Mouse (Mus musculus): ENCODE measurements at regions not wholly inside any gene's neighbourhood (a gene's known extent, or its start where the extent isn't known, plus 50 kb on each side); places are given as distances from the start of the nearest gene placed in this dataset.
A peak's percentile ranks its signal among the peaks of the same experiment; 100 is the strongest.

- ATAC-seq (ENCODE audit: low read depth), result no peak; the same call in 1 of the 2 replicates
Measured at GRCm38 (mm10) chr17:45949141-45949540, 83.0 kb downstream of the Vegfa start.

GRCm38 (mm10) chr17:45948314-45948935 lies 83.7 kb downstream of the Vegfa start:
- no peaks in the 10 kb centered on the region for H3K27me3 ChIP-seq (ENCODE audit: control insufficient read depth, insufficient read depth, low read depth, low read length)
- no peak overlapping the region for H3K27ac ChIP-seq (ENCODE audit: low read length)
- no peaks in the 10 kb centered on the region for H3K36me3 ChIP-seq (ENCODE audit: control insufficient read depth, insufficient read depth, low read length)
- H3K4me3 ChIP-seq (ENCODE audit: low read length), result no peak overlapping the region
- 40% methylated on average over 5 of the region's 5 CpGs for WGBS
- ATAC-seq (ENCODE audit: low read depth), result no peak
- H3K4me1 ChIP-seq (replicated peaks; ENCODE audit: control insufficient read depth, insufficient read depth, low read length), result peaks cover 25% of the 10 kb centered on the region
- H3K9me3 ChIP-seq (ENCODE audit: control insufficient read depth, low read length), result no peaks in the 10 kb centered on the region
- H3K9ac ChIP-seq (ENCODE audit: low read length), result no peak overlapping the region
- H3K4me2 ChIP-seq (ENCODE audit: low read depth, low read length), result no peak overlapping the region

More at GRCm38 (mm10) chr17:45949141-45949540, 83.0 kb downstream of the Vegfa start:
- H3K4me2 ChIP-seq (ENCODE audit: low read depth, low read length), result no peak overlapping the region
- no peak overlapping the region for H3K27ac ChIP-seq (ENCODE audit: low read length)
- no peaks in the 10 kb centered on the region for H3K9me3 ChIP-seq (ENCODE audit: control insufficient read depth, low read length)
- H3K4me3 ChIP-seq (ENCODE audit: low read length), result no peak overlapping the region
- H3K36me3 ChIP-seq (ENCODE audit: control insufficient read depth, insufficient read depth, low read length), result no peaks in the 10 kb centered on the region
- 60% methylated on average over 6 of the region's 6 CpGs for WGBS
- H3K4me1 ChIP-seq (replicated peaks; ENCODE audit: control insufficient read depth, insufficient read depth, low read length), result peaks cover 18% of the 10 kb centered on the region
- H3K27me3 ChIP-seq (ENCODE audit: control insufficient read depth, insufficient read depth, low read depth, low read length), result no peaks in the 10 kb centered on the region
- H3K9ac ChIP-seq (ENCODE audit: low read length), result no peak overlapping the region

GRCm38 (mm10) chr17:45945005-45945404 lies 87.2 kb downstream of the Vegfa start:
- peak; percentile 63 for ATAC-seq (ENCODE audit: low read depth)
- H3K36me3 ChIP-seq (ENCODE audit: control insufficient read depth, insufficient read depth, low read length), result no peaks in the 10 kb centered on the region
- no peak overlapping the region for H3K27ac ChIP-seq (ENCODE audit: low read length)
- H3K9me3 ChIP-seq (ENCODE audit: control insufficient read depth, low read length), result no peaks in the 10 kb centered on the region
- H3K4me2 ChIP-seq (ENCODE audit: low read depth, low read length), result no peak overlapping the region
- no peak overlapping the region for H3K4me3 ChIP-seq (ENCODE audit: low read length)
- 53% methylated on average over 3 of the region's 3 CpGs for WGBS
- H3K27me3 ChIP-seq (ENCODE audit: control insufficient read depth, insufficient read depth, low read depth, low read length), result no peaks in the 10 kb centered on the region
- peaks cover 30% of the 10 kb centered on the region for H3K4me1 ChIP-seq (replicated peaks; ENCODE audit: control insufficient read depth, insufficient read depth, low read length)
- no peak overlapping the region for H3K9ac ChIP-seq (ENCODE audit: low read length)

DNA sequence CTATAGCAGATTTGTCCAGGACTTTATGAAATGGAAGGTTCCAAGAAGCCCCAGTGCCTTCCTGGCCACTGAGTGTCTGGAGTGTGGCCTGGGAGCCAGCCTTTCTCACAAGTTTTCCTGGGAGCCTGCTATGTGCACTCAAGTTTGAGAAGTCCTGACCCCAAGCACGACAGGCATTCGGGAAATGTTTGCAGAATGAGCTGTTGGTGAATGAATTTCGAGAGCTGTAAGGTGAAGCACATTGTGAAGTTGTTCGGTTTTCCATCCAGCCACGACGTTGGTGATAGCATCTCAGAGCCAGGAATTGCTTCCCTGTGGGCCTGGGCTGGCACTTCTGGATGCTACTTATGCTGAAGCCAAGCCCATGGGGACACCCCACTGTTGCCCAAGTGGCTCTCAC lies 88.9 kb downstream of the Vegfa start:
- Histone ChIP-seq H3K4me3 (ENCODE audit: low read length) (no peak overlapping the region), H3K4me2 (ENCODE audit: low read depth, low read length) (no peak overlapping the region), H3K27me3 (ENCODE audit: control insufficient read depth, insufficient read depth, low read depth, low read length) (no peaks in the 10 kb centered on the region), H3K9ac (ENCODE audit: low read length) (no peak overlapping the region), H3K27ac (ENCODE audit: low read length) (peak overlapping the region; percentile 85), H3K4me1 (replicated peaks; ENCODE audit: control insufficient read depth, insufficient read depth, low read length) (peaks cover 25% of the 10 kb centered on the region), H3K36me3 (ENCODE audit: control insufficient read depth, insufficient read depth, low read length) (no peaks in the 10 kb centered on the region), H3K9me3 (ENCODE audit: control insufficient read depth, low read length) (no peaks in the 10 kb centered on the region)
- 22% methylated on average over 6 of the region's 6 CpGs for WGBS
- peak; percentile 64 for ATAC-seq (ENCODE audit: low read depth)

DNA sequence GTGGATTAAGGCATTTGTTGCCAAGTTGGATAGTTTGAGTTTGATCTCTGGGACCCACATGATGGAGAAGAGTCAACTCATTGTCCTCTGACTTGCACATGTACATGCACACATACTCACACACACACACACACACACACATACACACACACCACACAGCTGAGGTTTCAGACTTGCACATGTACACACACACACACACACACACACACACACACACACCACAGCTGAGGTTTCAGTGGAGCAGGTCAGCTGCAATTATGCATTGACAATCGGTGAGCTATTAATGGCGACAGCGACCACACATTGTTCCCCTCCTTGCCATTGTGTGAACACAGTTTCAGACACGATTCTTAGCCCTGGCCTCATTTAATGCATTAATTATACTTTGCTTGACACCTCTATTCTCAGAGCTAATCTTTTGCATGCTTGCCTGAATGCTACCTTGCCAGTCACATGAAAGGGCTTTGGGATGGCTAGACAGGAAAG lies 90.2 kb downstream of the Vegfa start:
- no peak overlapping the region for H3K4me3 ChIP-seq (ENCODE audit: low read length)
- H3K9ac ChIP-seq (ENCODE audit: low read length), result no peak overlapping the region
- no peaks in the 10 kb centered on the region for H3K36me3 ChIP-seq (ENCODE audit: control insufficient read depth, insufficient read depth, low read length)
- no peaks in the 10 kb centered on the region for H3K27me3 ChIP-seq (ENCODE audit: control insufficient read depth, insufficient read depth, low read depth, low read length)
- no peaks in the 10 kb centered on the region for H3K9me3 ChIP-seq (ENCODE audit: control insufficient read depth, low read length)
- 66% methylated on average over 4 of the region's 4 CpGs for WGBS
- peaks cover 24% of the 10 kb centered on the region for H3K4me1 ChIP-seq (replicated peaks; ENCODE audit: control insufficient read depth, insufficient read depth, low read length)
- ATAC-seq (ENCODE audit: low read depth), result no peak
- H3K27ac ChIP-seq (ENCODE audit: low read length), result no peak overlapping the region
- no peak overlapping the region for H3K4me2 ChIP-seq (ENCODE audit: low read depth, low read length)

DNA sequence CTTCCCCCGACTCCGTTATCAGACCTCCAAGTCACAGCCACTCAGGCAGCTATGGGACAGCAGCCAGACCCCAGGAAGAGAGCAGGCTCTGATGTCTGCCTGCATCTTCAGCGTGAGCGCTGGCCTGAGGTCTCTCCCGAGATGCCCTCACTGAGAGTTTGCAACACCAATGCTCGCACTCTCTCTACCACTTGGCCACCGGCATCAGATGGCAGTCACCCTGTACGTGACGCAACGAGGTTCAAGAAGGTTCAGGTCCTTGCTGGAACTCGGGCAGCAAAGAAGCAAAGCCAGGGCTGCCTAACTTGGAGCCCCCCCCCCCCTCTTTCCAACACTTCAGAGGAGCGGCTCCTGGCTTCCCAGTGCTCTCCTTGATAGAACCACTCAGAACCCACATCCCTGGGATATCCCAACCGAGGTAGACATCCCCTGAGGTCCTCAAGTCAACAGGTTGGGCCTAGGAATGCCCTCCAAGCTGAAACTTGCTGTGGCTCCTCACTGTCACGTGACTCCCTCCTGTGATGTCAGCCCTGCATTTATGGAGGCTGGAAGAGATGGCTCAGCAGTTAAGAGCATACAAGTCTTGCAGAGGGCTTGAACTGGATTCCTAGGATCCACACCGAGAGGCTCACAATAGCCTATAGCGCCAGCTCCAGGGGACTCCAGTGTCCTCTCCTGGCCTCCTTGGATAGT lies 91.9 kb downstream of the Vegfa start:
- Histone ChIP-seq H3K27me3 (ENCODE audit: control insufficient read depth, insufficient read depth, low read depth, low read length) (no peaks in the 10 kb centered on the region), H3K9me3 (ENCODE audit: control insufficient read depth, low read length) (no peaks in the 10 kb centered on the region), H3K4me1 (replicated peaks; ENCODE audit: control insufficient read depth, insufficient read depth, low read length) (peaks cover 24% of the 10 kb centered on the region), H3K9ac (ENCODE audit: low read length) (no peak overlapping the region), H3K36me3 (ENCODE audit: control insufficient read depth, insufficient read depth, low read length) (no peaks in the 10 kb centered on the region), H3K4me3 (ENCODE audit: low read length) (no peak overlapping the region), H3K4me2 (ENCODE audit: low read depth, low read length) (no peak overlapping the region), H3K27ac (ENCODE audit: low read length) (no peak overlapping the region)
- WGBS, result 60% methylated on average over 16 of the region's 16 CpGs
- ATAC-seq (ENCODE audit: low read depth), result no peak

- Histone ChIP-seq H3K4me1 (replicated peaks; ENCODE audit: control insufficient read depth, insufficient read depth, low read length) (peaks cover 6% of the 10 kb centered on the region; the same call in 1 of the 2 replicates), H3K36me3 (ENCODE audit: control insufficient read depth, insufficient read depth, low read length) (no peaks in the 10 kb centered on the region), H3K9ac (ENCODE audit: low read length) (no peak overlapping the region), H3K4me2 (ENCODE audit: low read depth, low read length) (no peak overlapping the region), H3K4me3 (ENCODE audit: low read length) (no peak overlapping the region), H3K27me3 (ENCODE audit: control insufficient read depth, insufficient read depth, low read depth, low read length) (no peaks in the 10 kb centered on the region), H3K27ac (ENCODE audit: low read length) (no peak overlapping the region), H3K9me3 (ENCODE audit: control insufficient read depth, low read length) (no peaks in the 10 kb centered on the region)
- 50% methylated on average over 1 of the region's 1 CpGs for WGBS
- no peak for ATAC-seq (ENCODE audit: low read depth)
Measured at GRCm38 (mm10) chr17:45938284-45938683, 93.9 kb downstream of the Vegfa start.

DNA sequence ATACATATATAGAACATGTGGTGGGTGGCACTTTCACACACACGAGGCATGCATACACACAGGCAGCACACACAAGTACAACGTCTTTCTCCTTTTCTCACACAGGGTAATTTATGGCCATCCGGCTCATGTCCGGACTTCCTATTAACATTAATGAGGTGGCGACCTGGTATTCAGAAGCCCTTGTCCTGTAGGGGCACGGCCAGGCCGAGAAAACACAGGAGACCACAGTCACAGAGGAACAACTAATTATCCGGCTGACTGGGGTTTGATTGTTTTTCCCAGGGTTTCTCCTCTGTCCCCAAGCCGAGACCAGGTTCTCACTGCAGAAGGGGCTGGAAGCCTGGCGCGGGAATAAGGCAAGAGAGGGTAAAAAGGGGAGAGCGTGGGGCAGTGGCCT lies 95.6 kb downstream of the Vegfa start:
- Histone ChIP-seq H3K9me3 (ENCODE audit: control insufficient read depth, low read length) (no peaks in the 10 kb centered on the region), H3K4me3 (ENCODE audit: low read length) (no peak overlapping the region), H3K4me2 (ENCODE audit: low read depth, low read length) (no peak overlapping the region), H3K4me1 (replicated peaks; ENCODE audit: control insufficient read depth, insufficient read depth, low read length) (peaks cover 12% of the 10 kb centered on the region), H3K27me3 (ENCODE audit: control insufficient read depth, insufficient read depth, low read depth, low read length) (no peaks in the 10 kb centered on the region), H3K27ac (ENCODE audit: low read length) (no peak overlapping the region), H3K36me3 (ENCODE audit: control insufficient read depth, insufficient read depth, low read length) (no peaks in the 10 kb centered on the region), H3K9ac (ENCODE audit: low read length) (no peak overlapping the region)
- ATAC-seq (ENCODE audit: low read depth), result no peak
- 58% methylated on average over 12 of the region's 12 CpGs for WGBS

- Histone ChIP-seq H3K27me3 (ENCODE audit: control insufficient read depth, insufficient read depth, low read depth, low read length) (no peaks in the 10 kb centered on the region), H3K4me1 (replicated peaks; ENCODE audit: control insufficient read depth, insufficient read depth, low read length) (peaks cover 16% of the 10 kb centered on the region), H3K9me3 (ENCODE audit: control insufficient read depth, low read length) (no peaks in the 10 kb centered on the region), H3K4me3 (ENCODE audit: low read length) (no peak overlapping the region), H3K36me3 (ENCODE audit: control insufficient read depth, insufficient read depth, low read length) (no peaks in the 10 kb centered on the region), H3K9ac (ENCODE audit: low read length) (no peak overlapping the region), H3K27ac (ENCODE audit: low read length) (no peak overlapping the region), H3K4me2 (ENCODE audit: low read depth, low read length) (no peak overlapping the region)
- 56% methylated on average over 4 of the region's 4 CpGs for WGBS
- ATAC-seq (ENCODE audit: low read depth), result no peak
Measured at GRCm38 (mm10) chr17:45935291-45935690, 96.9 kb downstream of the Vegfa start.

Measured in lung, embryonic 16.5 days (tissue).